Mouse (Mus musculus) midbrain, postnatal 0 days (tissue): Measurements from ENCODE around the gene Bhlha9. TPM values are rescaled to one million over a fixed set of nuclear protein-coding genes. Genes with fewer than 3 reads are reported as not detected.
A peak's percentile ranks its signal among the peaks of the same experiment; 100 is the strongest.

ENCODE experiments used
- ATAC-seq: fragments of 200-750 bp; cut with Nextera tagmentation; 2 replicates; pipeline ENCODE4 v1.8.0; 2017; ENCODE audit warnings: moderate number of reproducible peaks, mild to moderate bottlenecking, moderate TSS enrichment, moderate library complexity; ENCODE audit not compliant: low FRiP score
- DNase-seq: peaks from one replicate; pipeline ENCODE4 v3.0.0-alpha.2; 2015; ENCODE audit warnings: low spot score
- H3K27ac ChIP-seq: fragments of 300-500 bp; sonication (generic); 2 replicates; pipeline ENCODE4 v1.5.1; 2014; ENCODE audit warnings: low read depth, mild to moderate bottlenecking, low read length, mixed read lengths
- H3K27me3 ChIP-seq: fragments of 300-500 bp; sonication (generic); 2 replicates; pipeline ENCODE4 v1.6.1; 2014; ENCODE audit warnings: low read length, control low read depth, mixed read lengths; ENCODE audit not compliant: insufficient read depth
- H3K36me3 ChIP-seq: fragments of 300-500 bp; sonication (generic); 2 replicates; pipeline ENCODE4 v1.6.1; 2014; ENCODE audit warnings: low read length, control low read depth, mixed read lengths; ENCODE audit not compliant: insufficient read depth
- H3K4me1 ChIP-seq: fragments of 300-500 bp; sonication (generic); 2 replicates; pipeline ENCODE4 v1.6.1; 2014; ENCODE audit warnings: mild to moderate bottlenecking, control low read depth, antibody characterized with exemption, low read length, mixed read lengths; ENCODE audit not compliant: insufficient read depth
- H3K4me2 ChIP-seq: fragments of 300-500 bp; sonication (generic); 2 replicates; pipeline ENCODE4 v1.6.1; 2014; ENCODE audit warnings: low read depth, mild to moderate bottlenecking, low read length, mixed read lengths; ENCODE audit not compliant: poor library complexity, severe bottlenecking
- H3K4me3 ChIP-seq: fragments of 300-500 bp; sonication (generic); 2 replicates; pipeline ENCODE4 v1.5.1; 2014; ENCODE audit warnings: low read depth, mild to moderate bottlenecking, low read length, moderate library complexity
- H3K9ac ChIP-seq: fragments of 300-500 bp; sonication (generic); replicated peaks from 2 replicates; pipeline ENCODE4 v1.6.1; 2014; ENCODE audit warnings: mild to moderate bottlenecking, low read length, moderate library complexity, mixed read lengths; ENCODE audit not compliant: poor library complexity, severe bottlenecking
- H3K9me3 ChIP-seq: fragments of 300-500 bp; sonication (generic); 2 replicates; pipeline ENCODE4 v1.6.1; 2016; ENCODE audit warnings: low read length, control low read depth
- CTCF ChIP-seq: IDR thresholded peaks from 2 replicates; pipeline ENCODE4 v1.5.1; 2016; ENCODE audit warnings: antibody characterized with exemption, mild to moderate bottlenecking
- whole genome bisulfite sequencing: fragments of 180-500 bp; shearing (Covaris S2); extraction: QIAGEN DNeasy Blood & Tissue Kit; methylation state at CpG from one replicate; pipeline ENCODE4 v1.1.7; 2014; 5-methylcytosine and 5-hydroxymethylcytosine counted together
- polyA plus RNA-seq: library from polyadenylated mRNA; unstranded; fragments of >200 nt; fragmentation: Nextera tagmentation; extraction: Ambion mirVana; gene quantifications from 2 replicates; pipeline ENCODE4 v1.2.1, GENCODE M21; 2015
- total RNA-seq: library from RNA; depleted of rRNA; stranded (reverse); fragments of >200 nt; gene quantifications from 2 replicates; pipeline ENCODE4 v1.2.3, GENCODE M21; 2014; rRNA removed

Gene Bhlha9
- total RNA-seq: 2.8 and 4.9 TPM in 2 replicates
- polyA plus RNA-seq: 1.9 and 2.1 TPM in 2 replicates

GRCm38 (mm10) chr11:76671871-76672475 is at the start of gene Bhlha9:
Gene Bhlha9, plus strand, starts transcription at chr11:76672470.
- ATAC-seq (no peak), DNase-seq (no peak)
- WGBS: 55% methylated on average over 15 of the region's 15 CpGs
- TF ChIP-seq CTCF: no peak
- Histone ChIP-seq H3K4me1 (peaks cover 3% of the 10 kb centered on the region; the same call in 1 of the 2 replicates), H3K4me2 (peak within 1 kb of the TSS; percentile 49), H3K27me3 (peaks cover 46% of the 10 kb centered on the region), H3K27ac (no peak within 1 kb of the TSS), H3K9ac (peak within 1 kb of the TSS; percentile 61), H3K36me3 (no peaks in the 10 kb centered on the region), H3K9me3 (no peaks in the 10 kb centered on the region), H3K4me3 (peak within 1 kb of the TSS; percentile 25)

- under 1% methylated on average over 40 of the region's 66 CpGs for WGBS
- Histone ChIP-seq H3K9me3 (no peaks in the 10 kb centered on the region), H3K36me3 (no peaks in the 10 kb centered on the region), H3K27me3 (peaks cover 5% of the 10 kb centered on the region; the same call in 1 of the 2 replicates), H3K9ac (peak overlapping the region; percentile 58), H3K27ac (no peak overlapping the region), H3K4me2 (peak overlapping the region; percentile 100), H3K4me3 (peak overlapping the region; percentile 64), H3K4me1 (no peaks in the 10 kb centered on the region; the same call in 1 of the 2 replicates)
- no peak for DNase-seq
- TF ChIP-seq CTCF: no peak
- ATAC-seq: 0 out of 2 replicates have a peak, but pooled peaks have one; percentile 34
Measured at GRCm38 (mm10) chr11:76622566-76623205, 49.6 kb upstream of the Bhlha9 start.

- peak; percentile 66 for DNase-seq
- H3K36me3 ChIP-seq: no peaks in the 10 kb centered on the region
- ATAC-seq: peak; percentile 82
- no peaks in the 10 kb centered on the region for H3K9me3 ChIP-seq
- WGBS: under 1% methylated on average over 53 of the region's 72 CpGs
- TF ChIP-seq CTCF: no peak
- H3K4me2 ChIP-seq: peak overlapping the region; percentile 100
- H3K27ac ChIP-seq: no peak overlapping the region
- peaks cover 5% of the 10 kb centered on the region; the same call in 1 of the 2 replicates for H3K27me3 ChIP-seq
- peak overlapping the region; percentile 64 for H3K4me3 ChIP-seq
- H3K9ac ChIP-seq: peak overlapping the region; percentile 58
- no peaks in the 10 kb centered on the region; the same call in 1 of the 2 replicates for H3K4me1 ChIP-seq
Measured at GRCm38 (mm10) chr11:76623206-76623961, 48.9 kb upstream of the Bhlha9 start.

- H3K4me2 ChIP-seq: no peak overlapping the region; the same call in 1 of the 2 replicates
- no peak for ATAC-seq
- no peak overlapping the region for H3K9ac ChIP-seq
- H3K9me3 ChIP-seq: no peaks in the 10 kb centered on the region
- DNase-seq: no peak
- WGBS: 60% methylated on average over 10 of the region's 10 CpGs
- H3K36me3 ChIP-seq: no peaks in the 10 kb centered on the region
- H3K4me1 ChIP-seq: no peaks in the 10 kb centered on the region; the same call in 1 of the 2 replicates
- TF ChIP-seq CTCF: no peak
- H3K27ac ChIP-seq: no peak overlapping the region
- peak overlapping the region; percentile 64 for H3K4me3 ChIP-seq
- peaks cover 5% of the 10 kb centered on the region; the same call in 1 of the 2 replicates for H3K27me3 ChIP-seq
Measured at GRCm38 (mm10) chr11:76624071-76624470, 48.2 kb upstream of the Bhlha9 start.

- peaks cover 5% of the 10 kb centered on the region; the same call in 1 of the 2 replicates for H3K27me3 ChIP-seq
- H3K9ac ChIP-seq: no peak overlapping the region
- WGBS: 90% methylated on average over 3 of the region's 3 CpGs
- ATAC-seq (no peak), DNase-seq (no peak)
- TF ChIP-seq CTCF: no peak
- no peak overlapping the region for H3K4me2 ChIP-seq
- H3K4me3 ChIP-seq: no peak overlapping the region
- no peaks in the 10 kb centered on the region for H3K36me3 ChIP-seq
- no peaks in the 10 kb centered on the region for H3K9me3 ChIP-seq
- H3K4me1 ChIP-seq: no peaks in the 10 kb centered on the region; the same call in 1 of the 2 replicates
- no peak overlapping the region for H3K27ac ChIP-seq
Measured at GRCm38 (mm10) chr11:76624881-76625280, 47.4 kb upstream of the Bhlha9 start.
